Mouse (Mus musculus): ENCODE data around the gene Car11.

Car11 gene

DNA sequence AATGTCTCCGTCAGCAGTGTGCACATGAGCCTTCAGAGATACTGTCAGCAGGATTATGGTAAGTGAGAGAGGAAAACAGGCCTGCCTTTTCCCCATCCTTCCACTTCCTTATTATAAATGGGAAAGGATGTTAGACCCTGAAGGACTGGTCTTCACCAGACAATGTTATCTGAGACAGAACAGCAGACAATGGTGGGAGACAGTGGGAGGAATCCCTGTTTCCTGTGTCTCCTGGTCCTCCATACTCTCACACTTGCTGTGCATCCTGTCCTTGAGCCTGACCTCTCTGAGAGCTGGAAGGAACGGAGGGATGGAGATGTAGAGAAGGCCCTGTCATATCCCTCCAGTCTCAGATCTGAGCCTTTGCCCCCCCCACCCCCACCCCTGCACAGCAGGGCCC lies 7.3 kb upstream of the Car11 start:
- no peak for DNase-seq

GRCm38 (mm10) chr7:45693921-45694591 lies 5.6 kb upstream of the Car11 start, which contains the start of gene Sec1:
Gene Sec1, minus strand, starts transcription at chr7:45694402.
- no peak for DNase-seq

DNA sequence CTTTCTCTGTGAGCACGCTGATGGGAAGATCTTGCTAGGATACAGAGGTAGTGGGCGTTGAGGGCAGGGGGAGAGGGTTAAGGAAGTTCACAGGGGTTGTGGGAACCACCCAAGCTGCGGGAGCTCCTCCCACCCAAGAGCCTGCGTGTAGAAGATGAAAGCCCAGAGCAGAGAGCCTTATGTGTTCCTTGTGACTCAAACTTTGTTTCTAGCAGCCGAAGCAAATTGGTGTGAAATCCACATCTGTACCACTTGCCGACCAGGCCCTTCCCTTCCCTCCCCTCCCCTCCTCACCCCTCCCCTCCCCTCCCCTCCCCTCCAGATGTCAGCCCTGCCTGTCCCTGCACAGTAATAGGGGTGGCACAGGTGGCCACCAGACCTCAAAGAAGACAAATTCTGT lies 4.5 kb upstream of the Car11 start:
- no peak for DNase-seq

GRCm38 (mm10) chr7:45697894-45698293 lies 1.7 kb upstream of the Car11 start:
- no peak for DNase-seq

GRCm38 (mm10) chr7:45700301-45701015 lies 815 bp downstream of the Car11 start:
- peak; percentile 47 for DNase-seq

GRCm38 (mm10) chr7:45701072-45701471 lies 1.4 kb downstream of the Car11 start:
- DNase-seq, result no peak

- DNase-seq, result no peak
Observed at GRCm38 (mm10) chr7:45701607-45702006, 2.0 kb downstream of the Car11 start.

DNA sequence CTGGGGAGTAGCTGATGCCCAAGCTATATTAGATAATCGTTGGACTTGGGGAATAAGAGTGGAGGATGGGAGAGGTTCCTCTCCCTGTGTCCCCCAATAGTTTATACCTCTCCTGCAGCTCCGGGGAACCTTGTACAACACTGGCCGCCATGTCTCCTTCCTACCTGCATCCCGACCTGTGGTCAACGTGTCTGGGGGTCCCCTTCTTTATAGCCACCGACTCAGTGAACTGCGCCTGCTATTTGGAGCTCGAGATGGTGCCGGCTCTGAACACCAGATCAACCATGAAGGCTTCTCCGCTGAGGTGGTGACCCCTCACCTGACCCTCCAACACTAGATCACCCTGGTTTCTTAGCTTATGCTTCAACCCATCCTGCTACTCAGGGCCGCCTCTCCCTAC lies 2.7 kb downstream of the Car11 start:
- no peak for DNase-seq

DNA sequence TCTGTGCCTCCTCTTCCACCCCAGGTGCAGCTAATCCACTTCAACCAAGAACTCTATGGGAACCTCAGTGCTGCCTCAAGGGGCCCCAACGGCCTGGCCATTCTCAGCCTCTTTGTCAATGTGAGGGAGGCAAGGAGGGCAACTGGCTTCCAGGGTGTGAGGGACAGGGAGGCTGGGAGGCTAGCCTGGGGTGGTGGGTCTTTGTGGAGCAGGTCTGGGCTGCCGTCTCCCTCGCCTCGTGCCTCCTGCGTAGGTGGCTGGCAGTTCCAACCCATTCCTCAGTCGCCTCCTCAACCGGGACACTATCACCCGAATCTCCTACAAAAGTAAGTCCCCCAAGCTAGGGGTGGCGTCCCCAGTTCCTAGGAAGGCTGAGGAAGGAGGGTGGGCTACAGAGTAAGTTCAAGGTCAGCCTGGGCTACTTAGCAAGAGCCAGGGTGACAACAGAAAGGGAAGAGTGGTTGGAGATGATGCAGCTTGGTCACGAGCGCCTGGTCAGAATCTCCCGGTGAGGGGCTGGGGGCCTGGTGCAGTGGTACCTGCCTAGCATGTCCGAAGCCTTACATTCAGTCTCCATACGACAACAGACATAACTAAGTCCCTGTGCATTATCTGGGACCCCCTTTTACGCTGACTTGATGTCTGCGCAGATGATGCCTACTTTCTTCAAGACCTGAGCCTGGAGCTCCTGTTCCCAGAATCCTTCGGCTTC lies 3.3 kb downstream of the Car11 start:
- no peak for DNase-seq

DNA sequence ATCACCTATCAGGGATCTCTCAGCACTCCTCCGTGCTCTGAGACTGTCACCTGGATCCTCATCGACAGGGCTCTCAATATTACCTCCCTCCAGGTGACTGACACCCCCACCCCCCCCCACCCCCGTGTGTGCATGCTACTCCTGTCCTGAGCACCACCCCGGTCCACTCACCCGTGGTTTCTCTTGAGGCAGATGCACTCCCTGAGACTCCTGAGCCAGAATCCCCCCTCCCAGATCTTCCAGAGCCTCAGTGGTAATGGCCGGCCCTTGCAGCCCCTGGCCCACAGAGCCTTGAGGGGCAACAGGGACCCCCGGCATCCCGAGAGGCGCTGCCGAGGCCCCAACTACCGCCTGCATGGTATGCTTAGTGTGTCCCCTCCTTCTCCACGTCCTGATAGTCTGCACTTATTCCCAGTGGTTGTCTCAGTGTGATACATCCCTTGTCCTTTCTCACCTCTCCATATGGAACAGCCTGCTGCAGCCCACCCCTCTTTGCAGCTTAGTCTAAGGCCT lies 3.9 kb downstream of the Car11 start:
- no peak for DNase-seq

DNA sequence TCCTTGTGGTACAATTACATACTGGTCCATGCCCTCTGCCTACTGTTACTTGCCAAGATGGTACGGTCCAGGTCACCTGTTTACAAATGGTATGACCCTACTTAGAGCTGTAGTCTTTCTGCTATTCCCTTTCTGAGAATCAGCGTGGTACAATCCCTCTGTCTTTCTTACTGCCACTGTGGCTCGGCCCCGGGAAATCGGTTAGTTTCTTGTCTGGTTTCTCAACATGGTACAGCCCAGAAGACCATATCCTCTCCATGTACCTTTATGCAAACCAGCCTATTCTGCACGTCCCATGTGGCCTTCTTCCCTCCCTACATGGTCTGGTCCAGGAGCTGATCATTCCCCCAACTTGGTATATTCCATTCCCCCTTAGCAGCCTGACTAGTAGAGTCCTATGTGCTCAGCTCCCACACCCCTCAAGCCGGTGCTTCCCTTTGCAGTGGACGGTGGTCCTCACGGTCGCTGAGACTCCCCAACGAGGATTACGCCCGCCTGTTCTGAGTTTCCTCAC lies 4.5 kb downstream of the Car11 start:
- peak; percentile 52 for DNase-seq

DNA sequence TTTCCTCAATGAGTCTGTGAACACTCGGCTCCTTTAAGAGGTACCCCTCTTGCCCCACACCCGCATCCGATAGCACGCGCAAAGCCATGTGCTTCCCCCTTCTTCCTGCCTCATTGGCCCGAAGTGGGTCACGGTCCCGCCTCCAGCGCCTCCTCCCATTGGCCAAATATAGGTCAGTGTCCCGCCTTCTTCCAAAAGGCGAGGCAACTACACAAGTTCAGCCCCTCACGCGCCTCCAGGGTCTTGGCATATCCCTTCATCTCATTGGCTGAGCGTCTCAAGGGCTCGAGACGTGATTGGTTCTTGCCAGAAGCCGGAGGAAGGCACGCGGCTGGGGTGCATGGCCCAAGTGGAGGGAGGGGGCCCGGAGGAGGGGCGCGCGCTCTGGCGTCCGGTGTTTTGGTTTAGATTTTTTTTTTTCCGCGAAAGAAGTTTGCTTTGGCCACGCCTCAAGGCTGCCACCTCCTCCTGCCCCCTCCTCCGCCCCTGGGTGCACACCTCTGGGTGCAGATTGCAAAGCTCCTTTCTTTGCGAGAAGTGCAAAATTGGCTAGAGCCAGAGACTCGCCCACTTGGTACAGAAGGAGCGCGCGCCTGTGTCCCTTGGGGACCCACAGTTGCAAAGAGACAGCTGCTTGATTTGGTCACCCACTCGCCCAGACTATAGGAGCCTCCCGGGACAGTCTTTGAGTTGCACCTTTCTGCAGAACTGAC lies 5.2 kb downstream of the Car11 start, which contains the start of gene Dbp:
Dbp (plus strand) TSS at position 359 of the 713 bp plus-strand sequence.
- peak; percentile 95 for DNase-seq

- DNase-seq, result no peak
Observed at GRCm38 (mm10) chr7:45705443-45705864, 5.8 kb downstream of the Car11 start.

GRCm38 (mm10) chr7:45705873-45706281 lies 6.2 kb downstream of the Car11 start:
- DNase-seq, result peak; percentile 62

DNA sequence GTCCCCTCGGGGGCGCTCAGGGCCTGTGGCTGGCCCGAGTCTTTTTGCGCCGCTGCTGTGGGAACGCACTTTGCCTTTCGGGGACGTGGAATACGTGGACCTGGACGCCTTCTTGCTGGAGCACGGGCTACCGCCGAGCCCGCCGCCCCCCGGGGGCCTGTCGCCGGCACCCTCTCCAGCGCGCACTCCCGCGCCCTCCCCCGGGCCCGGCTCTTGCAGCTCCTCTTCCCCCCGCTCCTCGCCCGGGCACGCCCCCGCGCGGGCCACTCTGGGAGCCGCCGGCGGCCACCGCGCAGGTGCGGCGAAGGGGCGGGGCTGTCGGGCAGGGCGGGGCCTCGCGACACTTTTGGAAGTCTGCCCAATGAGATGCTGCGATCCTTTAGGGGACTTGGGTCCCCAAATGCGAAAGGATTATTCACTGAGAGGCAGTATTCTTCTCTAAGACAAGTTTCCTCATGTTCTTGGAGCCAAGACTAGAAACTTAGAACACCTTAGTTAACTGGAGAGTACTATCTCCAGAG lies 7.1 kb downstream of the Car11 start:
- DNase-seq, result peak; percentile 91

DNA sequence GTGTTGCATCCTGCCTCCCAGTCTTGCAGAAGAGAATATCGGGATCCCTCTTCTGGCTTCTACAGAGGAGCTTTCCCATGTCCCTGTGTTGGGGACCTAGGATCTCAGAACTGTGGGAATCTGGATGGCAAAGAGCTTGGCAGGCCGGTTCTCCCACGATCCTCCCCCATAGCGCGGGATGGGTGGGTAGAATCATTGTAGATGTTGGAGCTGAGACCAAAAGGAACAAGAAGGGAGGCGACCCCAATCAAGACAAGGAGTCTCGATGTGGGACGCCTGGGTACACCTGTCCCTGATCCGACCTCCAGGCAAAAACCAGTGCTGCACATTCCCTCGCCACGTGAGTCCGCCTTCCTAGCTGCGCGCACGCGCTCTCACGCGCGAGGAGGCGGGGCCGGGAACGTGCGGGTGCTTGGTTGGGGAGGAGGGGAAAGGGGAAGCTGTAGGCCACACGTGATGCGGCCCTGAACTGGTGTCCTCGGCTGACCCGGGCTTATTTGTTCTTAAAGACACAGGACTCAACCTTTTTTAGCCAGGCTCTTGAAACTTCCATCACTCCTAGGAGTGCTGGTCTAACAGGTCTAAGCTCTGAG lies 7.8 kb downstream of the Car11 start:
- DNase-seq, result peak; percentile 86

- no peak for DNase-seq
Observed at GRCm38 (mm10) chr7:45708221-45708761, 8.6 kb downstream of the Car11 start.

- no peak for DNase-seq
Observed at GRCm38 (mm10) chr7:45709036-45709435, 9.4 kb downstream of the Car11 start.

DNA sequence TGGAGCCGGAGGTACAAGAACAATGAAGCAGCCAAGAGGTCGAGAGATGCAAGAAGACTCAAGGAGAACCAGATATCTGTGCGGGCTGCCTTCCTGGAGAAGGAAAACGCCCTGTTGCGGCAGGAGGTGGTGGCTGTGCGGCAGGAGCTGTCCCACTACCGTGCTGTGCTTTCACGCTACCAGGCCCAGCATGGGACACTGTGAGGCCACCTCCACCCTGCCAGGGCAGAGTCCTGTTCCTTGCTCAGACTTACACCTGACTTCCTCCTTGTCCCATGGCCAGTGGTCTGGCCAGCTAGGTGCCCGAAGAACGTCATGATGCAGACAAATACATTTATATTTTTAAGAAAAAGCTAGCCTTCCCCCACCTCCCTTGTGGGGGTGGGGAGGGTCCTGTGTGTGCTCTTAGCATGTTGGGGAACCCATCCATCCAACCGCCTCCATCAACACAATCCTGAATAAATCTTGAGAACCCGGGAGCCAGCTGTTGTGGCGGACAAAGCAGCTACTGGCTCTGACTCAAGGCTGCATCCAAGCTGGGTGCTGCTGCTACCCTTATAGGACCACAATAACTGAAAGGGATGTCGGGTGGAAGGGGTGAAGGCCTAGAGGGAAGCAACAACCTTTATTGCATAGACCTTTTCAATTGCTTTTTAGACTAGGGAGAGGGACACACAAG lies 10.2 kb downstream of the Car11 start:
- DNase-seq, result no peak

GRCm38 (mm10) chr7:45710477-45711191 lies 11.0 kb downstream of the Car11 start:
- DNase-seq, result no peak

Data from liver (tissue).